ENCODE assay signal across 33 mouse cellular contexts in the genomic region with DNA sequence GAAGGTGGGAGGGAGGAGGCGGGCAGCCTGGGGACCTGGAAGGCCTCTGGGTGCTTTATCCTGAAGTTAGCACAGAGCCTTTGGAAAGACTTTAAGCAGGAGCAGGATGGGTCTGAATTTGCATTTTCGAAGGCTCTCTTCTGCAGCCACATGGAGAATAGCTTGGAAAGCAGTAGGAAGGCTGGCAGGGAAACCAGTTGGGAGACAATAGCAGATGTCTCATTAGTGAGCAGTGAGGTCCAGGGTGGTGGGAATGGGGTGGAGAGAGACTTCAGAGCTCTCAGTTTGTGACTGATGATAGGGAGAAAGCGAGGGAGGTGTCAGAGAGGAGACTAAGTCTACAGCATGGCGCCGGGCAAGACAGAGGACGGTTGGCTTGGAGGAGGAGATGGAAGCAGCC.
"Had no signal": no experiment of that assay in that cellular context is flagged by ENCODE, and none has a peak within 500 bp of the region (broad histone marks: within the 10 kb centered on the region; RNA-seq: fewer than 3 reads in every experiment).

No protein-coding gene starts in this region.

- H3K36me3 ChIP-seq: limb, embryonic 10.5 days; limb, embryonic 12.5 days; limb, embryonic 13.5 days; limb, embryonic 15.5 days; liver, embryonic 12.5 days; liver, embryonic 13.5 days; liver, embryonic 15.5 days; lung, embryonic 15.5 days; midbrain, embryonic 10.5 days; midbrain, embryonic 12.5 days; midbrain, embryonic 13.5 days; midbrain, embryonic 15.5 days; neural tube, embryonic 12.5 days; neural tube, embryonic 13.5 days had no signal

- H3K27ac ChIP-seq: limb, embryonic 10.5 days; limb, embryonic 12.5 days; limb, embryonic 13.5 days; limb, embryonic 15.5 days; liver, embryonic 12.5 days; liver, embryonic 13.5 days; liver, embryonic 14.5 days; liver, embryonic 15.5 days; lung, embryonic 15.5 days; macrophage; midbrain, embryonic 10.5 days; midbrain, embryonic 12.5 days; midbrain, embryonic 13.5 days; midbrain, embryonic 15.5 days; neural tube, embryonic 12.5 days; neural tube, embryonic 13.5 days had no signal

- DNase-seq: left cerebral cortex, postnatal 4 days; liver; liver, embryonic 13.5 days; liver, postnatal 0 days; lung, adult 18-20 months; lung, adult 2 months; lung, postnatal 10 days; lung, postnatal 14 days; lung, postnatal 36 days; lung, postnatal 4 days; midbrain, embryonic 14.5 days had no signal

- ATAC-seq: liver, embryonic 12.5 days; liver, postnatal 0 days; lung, postnatal 0 days; midbrain, embryonic 13.5 days; midbrain, embryonic 15.5 days; midbrain, embryonic 16.5 days had no signal

- H3K4me3 ChIP-seq: limb, embryonic 10.5 days; limb, embryonic 12.5 days; limb, embryonic 13.5 days; limb, embryonic 15.5 days; liver, embryonic 12.5 days; liver, embryonic 13.5 days; liver, embryonic 15.5 days; lung, embryonic 15.5 days; megakaryocyte, embryonic 14.5 days; midbrain, embryonic 10.5 days; midbrain, embryonic 12.5 days; midbrain, embryonic 13.5 days; midbrain, embryonic 15.5 days; myocyte; neural tube, embryonic 12.5 days; neural tube, embryonic 13.5 days had no signal

- H3K4me2 ChIP-seq: limb, embryonic 12.5 days; limb, embryonic 13.5 days; limb, embryonic 15.5 days; liver, embryonic 11.5 days; liver, embryonic 12.5 days; liver, embryonic 13.5 days; liver, embryonic 15.5 days; lung, embryonic 14.5 days; lung, embryonic 15.5 days; midbrain, embryonic 11.5 days; midbrain, embryonic 12.5 days; midbrain, embryonic 13.5 days; midbrain, embryonic 15.5 days; neural tube, embryonic 12.5 days; neural tube, embryonic 13.5 days had no signal

- H3K4me1 ChIP-seq: limb, embryonic 13.5 days; limb, embryonic 15.5 days; liver, embryonic 12.5 days; liver, embryonic 13.5 days; liver, embryonic 15.5 days; megakaryocyte, embryonic 14.5 days; midbrain, embryonic 10.5 days; midbrain, embryonic 12.5 days; midbrain, embryonic 13.5 days; midbrain, embryonic 15.5 days had no signal

- H3K27me3 ChIP-seq: limb, embryonic 12.5 days; limb, embryonic 13.5 days; limb, embryonic 15.5 days; liver, embryonic 12.5 days; liver, embryonic 13.5 days; liver, embryonic 15.5 days; lung, embryonic 15.5 days; megakaryocyte, embryonic 14.5 days; midbrain, embryonic 12.5 days; midbrain, embryonic 13.5 days; midbrain, embryonic 15.5 days; neural tube, embryonic 12.5 days; neural tube, embryonic 13.5 days had no signal

- H3K9ac ChIP-seq: limb, embryonic 12.5 days; limb, embryonic 13.5 days; limb, embryonic 15.5 days; liver, embryonic 12.5 days; liver, embryonic 13.5 days; liver, embryonic 14.5 days; liver, embryonic 15.5 days; liver, postnatal 0 days; lung, embryonic 14.5 days; lung, embryonic 15.5 days; midbrain, embryonic 12.5 days; midbrain, embryonic 13.5 days; midbrain, embryonic 15.5 days; neural tube, embryonic 12.5 days; neural tube, embryonic 13.5 days had no signal

- H3K9me3 ChIP-seq: limb, embryonic 12.5 days; limb, embryonic 15.5 days; liver, embryonic 12.5 days; liver, embryonic 13.5 days; liver, embryonic 15.5 days; lung, embryonic 15.5 days; midbrain, embryonic 10.5 days; midbrain, embryonic 12.5 days; midbrain, embryonic 15.5 days; neural tube, embryonic 13.5 days had no signal
